Comparison of ENCODE assay signal across 16 mouse cellular contexts in the genomic region with DNA sequence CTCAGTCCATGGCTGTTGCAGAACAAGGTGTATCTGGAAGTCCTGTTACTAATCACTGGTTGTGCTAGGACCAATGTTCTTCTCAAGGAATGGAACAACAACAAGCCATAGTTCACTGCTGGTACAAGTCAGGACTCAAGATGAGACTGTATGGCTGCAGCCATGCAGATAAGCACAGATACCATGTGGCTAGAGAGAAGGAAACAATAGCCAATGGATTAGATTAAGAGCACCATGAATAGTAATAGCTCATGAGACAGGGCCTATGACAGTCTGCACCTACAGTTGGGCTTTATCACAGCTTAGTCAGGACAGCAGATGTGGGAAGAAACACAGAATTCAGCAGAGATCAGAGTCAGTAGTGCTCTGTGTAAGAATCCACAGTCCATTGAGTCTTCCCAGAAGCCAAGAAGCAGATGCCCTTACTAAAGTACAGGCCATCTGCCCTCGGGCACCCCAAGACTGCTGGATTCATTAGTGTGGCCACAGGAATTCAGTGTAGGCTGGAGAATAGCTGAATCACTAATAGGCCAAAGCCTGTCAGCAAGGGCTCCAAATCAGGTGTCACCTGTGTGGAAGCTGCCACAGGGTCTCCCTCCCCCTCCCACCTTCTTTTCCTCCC. TPM values are rescaled to one million over a fixed set of nuclear protein-coding genes. Genes with fewer than 3 reads are reported as not detected.
"Had no signal": no experiment of that assay in that cellular context is flagged by ENCODE, and none has a peak within 500 bp of the region (broad histone marks: within the 10 kb centered on the region; RNA-seq: fewer than 3 reads in every experiment).

No protein-coding gene starts in this region.

- H3K4me2 ChIP-seq: limb, embryonic 13.5 days; lung, embryonic 14.5 days; midbrain, embryonic 13.5 days had no signal

- H3K9ac ChIP-seq: limb, embryonic 13.5 days; lung, embryonic 14.5 days; midbrain, embryonic 13.5 days had no signal

- DNase-seq: kidney, adult 11 months; kidney, adult 8-10 months; kidney, postnatal 25 days; layer of hippocampus, adult 9-11 months; lung, embryonic 14.5 days; thymus, adult 18-20 months; thymus, postnatal 4 days had no signal

- H3K36me3 ChIP-seq: limb, embryonic 10.5 days had no signal

- H3K27ac ChIP-seq: kidney, postnatal 0 days; layer of hippocampus, adult 2 months; limb, embryonic 10.5 days; limb, embryonic 13.5 days; macrophage; midbrain, embryonic 13.5 days had no signal

- ATAC-seq: midbrain, embryonic 13.5 days had no signal

- H3K4me3 ChIP-seq: layer of hippocampus, adult 2 months; limb, embryonic 10.5 days; limb, embryonic 13.5 days; midbrain, embryonic 13.5 days had no signal

- H3K9me3 ChIP-seq: limb, embryonic 10.5 days; limb, embryonic 13.5 days; midbrain, embryonic 13.5 days had no signal

RNA-seq across cellular contexts. Expression of a gene that starts 4.9 kb away (rescaled TPM):
- polyA plus RNA-seq: liver, adult 2 months; spleen, adult 2 months; testis, adult 2 months had no signal
